Mouse (Mus musculus): Measurements from ENCODE around the gene Fam83g. TPM values are rescaled to one million over a fixed set of nuclear protein-coding genes. Genes with fewer than 3 reads are reported as not detected.

The Fam83g gene
- total RNA-seq (2023): 0.54 and 1.2 TPM in 2 replicates

GRCm38 (mm10) chr11:61683907-61684731, at the start of gene Fam83g:
Fam83g (plus strand) TSS chr11:61684091.

GRCm38 (mm10) chr11:61652686-61653447, 31.0 kb upstream of the Fam83g start, which contains the start of gene Grap:
Grap (plus strand) TSS chr11:61653265.

GRCm38 (mm10) chr11:61720636-61721035, 36.7 kb downstream of the Fam83g start, which contains the start of gene Slc5a10:
Slc5a10 (minus strand) TSS chr11:61720826.

Other genes starting within 250 kb of the Fam83g start
- gene Rnf112, start 230.0 kb upstream of the Fam83g start, total RNA-seq (2023): not detected in 2 replicates
- not detected in 2 replicates for gene Mfap4, start 198.7 kb upstream of the Fam83g start, total RNA-seq (2023)
- 42.8 and 48.1 TPM in 2 replicates for gene Mapk7, start 189.7 kb upstream of the Fam83g start, total RNA-seq (2023)
- not detected in 2 replicates for gene B9d1, start 178.9 kb upstream of the Fam83g start, total RNA-seq (2023)
- 0.59 TPM in 1 of 2 replicates, not detected in the other for gene Epn2, start 104.4 kb upstream of the Fam83g start, total RNA-seq (2023)
- gene Grap, start 30.8 kb upstream of the Fam83g start, total RNA-seq (2023): 13.0 and 14.9 TPM in 2 replicates
- not detected in 2 replicates for gene Slc5a10, start 36.7 kb downstream of the Fam83g start, total RNA-seq (2023)
- gene Prpsap2, start 78.0 kb downstream of the Fam83g start, total RNA-seq (2023): 14.4 and 18.2 TPM in 2 replicates
- gene Ulk2, start 171.0 kb downstream of the Fam83g start, total RNA-seq (2023): 15.0 and 21.0 TPM in 2 replicates
- 43.0 and 67.3 TPM in 2 replicates for gene Akap10, start 246.2 kb downstream of the Fam83g start, total RNA-seq (2023)

All from neutrophil, adult 65 days (primary cell).